Mouse (Mus musculus) heart, embryonic 11.5 days (tissue): ENCODE measurements around the gene Shisal1. TPM values are rescaled to one million over a fixed set of nuclear protein-coding genes. Genes with fewer than 3 reads are reported as not detected.

Experiments
- ATAC-seq: fragments of 200-750 bp; cut with Nextera tagmentation; replicated peaks from 2 replicates; pipeline ENCODE4 v1.8.0; 2017; ENCODE audit warnings: moderate library complexity; ENCODE audit not compliant: insufficient number of reproducible peaks, low FRiP score, low TSS enrichment
- H3K27ac ChIP-seq: fragments of 300-500 bp; sonication (generic); 2 replicates; pipeline ENCODE4 v1.5.1; 2014; ENCODE audit warnings: mild to moderate bottlenecking, low read depth, low read length
- H3K27me3 ChIP-seq: fragments of 300-500 bp; sonication (generic); 2 replicates; pipeline ENCODE4 v1.6.1; 2014; ENCODE audit warnings: mild to moderate bottlenecking, low read length, mixed read lengths; ENCODE audit not compliant: control insufficient read depth, insufficient read depth
- H3K36me3 ChIP-seq: fragments of 300-500 bp; sonication (generic); 2 replicates; pipeline ENCODE4 v1.6.1; 2014; ENCODE audit warnings: mild to moderate bottlenecking, low read length, moderate library complexity, mixed read lengths; ENCODE audit not compliant: control insufficient read depth, insufficient read depth
- H3K4me1 ChIP-seq: fragments of 300-500 bp; sonication (generic); 2 replicates; pipeline ENCODE4 v1.6.1; 2014; ENCODE audit warnings: low read length; ENCODE audit not compliant: control insufficient read depth, insufficient read depth
- H3K4me2 ChIP-seq: fragments of 300-500 bp; sonication (generic); 2 replicates; pipeline ENCODE4 v1.6.1; 2014; ENCODE audit warnings: mild to moderate bottlenecking, moderate library complexity
- H3K4me3 ChIP-seq: fragments of 300-500 bp; sonication (generic); 2 replicates; pipeline ENCODE4 v1.5.1; 2014; ENCODE audit warnings: low read depth, low read length
- H3K9ac ChIP-seq: fragments of 300-500 bp; sonication (generic); 2 replicates; pipeline ENCODE4 v1.6.1; 2014; ENCODE audit warnings: mild to moderate bottlenecking, low read depth, low read length, moderate library complexity
- H3K9me3 ChIP-seq: fragments of 300-500 bp; sonication (generic); replicated peaks from 2 replicates; pipeline ENCODE4 v1.6.1; 2016; ENCODE audit warnings: low read length; ENCODE audit not compliant: control insufficient read depth
- WGBS: fragments of 180-500 bp; shearing (Covaris S2); extraction: QIAGEN DNeasy Blood & Tissue Kit; methylation state at CpG from one replicate; pipeline ENCODE4 v1.1.7; 2014; ENCODE audit not compliant: insufficient replicate concordance; 5-methylcytosine and 5-hydroxymethylcytosine counted together
- polyA plus RNA-seq: library from polyadenylated mRNA; unstranded; fragments of >200 nt; fragmentation: Nextera tagmentation; extraction: Ambion mirVana; gene quantifications from 2 replicates; pipeline ENCODE4 v1.2.1, GENCODE M21; 2014

Shisal1 gene
- polyA plus RNA-seq, 1 experiment from 2014 or later: 0.34 TPM

DNA sequence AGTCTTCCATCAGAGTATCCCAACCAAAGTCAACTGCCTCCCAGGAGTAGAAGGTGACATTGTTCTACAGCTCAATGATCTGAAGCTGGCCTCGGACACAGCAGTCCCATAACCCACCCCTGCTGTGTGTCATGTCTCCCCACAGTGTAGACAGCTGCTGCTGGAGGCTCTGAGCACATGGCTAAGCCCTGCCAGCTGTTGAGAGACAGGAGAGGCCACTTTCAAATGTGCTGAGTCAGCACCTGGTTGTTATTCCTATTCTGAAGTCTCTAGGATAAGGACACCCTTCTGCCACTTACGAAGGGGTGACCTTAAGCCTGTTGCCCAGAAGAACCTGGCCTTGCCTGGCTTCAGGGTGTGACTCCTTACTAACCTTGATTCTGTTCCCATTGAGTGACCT is 14.5 kb upstream of the Shisal1 start:
- H3K27me3 ChIP-seq: peaks cover 5% of the 10 kb centered on the region; the same call in 1 of the 2 replicates
- H3K9ac ChIP-seq: no peak overlapping the region
- no peaks in the 10 kb centered on the region for H3K36me3 ChIP-seq
- no peak overlapping the region for H3K27ac ChIP-seq
- no peaks in the 10 kb centered on the region for H3K9me3 ChIP-seq
- H3K4me1 ChIP-seq: no peaks in the 10 kb centered on the region
- H3K4me2 ChIP-seq: no peak overlapping the region
- 65% methylated on average over 2 of the region's 2 CpGs for WGBS
- ATAC-seq: no peak
- H3K4me3 ChIP-seq: no peak overlapping the region

GRCm38 (mm10) chr15:84458983-84459382 is 12.1 kb upstream of the Shisal1 start:
- Histone ChIP-seq H3K36me3 (no peaks in the 10 kb centered on the region), H3K9ac (no peak overlapping the region), H3K4me2 (no peak overlapping the region), H3K4me3 (no peak overlapping the region), H3K4me1 (no peaks in the 10 kb centered on the region), H3K27ac (no peak overlapping the region), H3K9me3 (no peaks in the 10 kb centered on the region), H3K27me3 (no peaks in the 10 kb centered on the region)
- WGBS: 74% methylated on average over 6 of the region's 6 CpGs
- no peak for ATAC-seq

DNA sequence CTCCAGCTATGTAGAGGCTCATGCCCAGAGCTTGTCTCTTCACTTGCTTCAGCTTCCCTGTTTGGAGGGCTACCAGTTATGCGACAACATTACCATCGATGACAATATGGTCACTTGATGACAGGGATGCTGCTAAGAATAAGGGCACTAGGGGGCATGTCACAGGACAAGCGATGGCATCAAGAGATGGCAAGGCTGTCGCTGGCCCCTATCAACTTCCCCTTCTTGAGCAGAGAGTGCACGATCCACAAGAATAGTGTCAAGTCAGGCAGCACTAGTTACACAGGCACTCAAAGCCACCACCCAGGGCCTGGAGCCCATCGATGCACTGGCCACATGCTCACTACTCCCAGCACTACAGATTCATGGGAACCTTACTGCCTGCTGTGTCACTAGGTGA is 8.4 kb upstream of the Shisal1 start:
- 78% methylated on average over 6 of the region's 6 CpGs for WGBS
- H3K9me3 ChIP-seq: no peaks in the 10 kb centered on the region
- no peak overlapping the region for H3K27ac ChIP-seq
- ATAC-seq: no peak
- no peak overlapping the region for H3K9ac ChIP-seq
- H3K4me3 ChIP-seq: no peak overlapping the region
- no peak overlapping the region for H3K4me2 ChIP-seq
- peaks cover 9% of the 10 kb centered on the region for H3K4me1 ChIP-seq
- H3K27me3 ChIP-seq: peaks cover 12% of the 10 kb centered on the region; the same call in 1 of the 2 replicates
- H3K36me3 ChIP-seq: no peaks in the 10 kb centered on the region

DNA sequence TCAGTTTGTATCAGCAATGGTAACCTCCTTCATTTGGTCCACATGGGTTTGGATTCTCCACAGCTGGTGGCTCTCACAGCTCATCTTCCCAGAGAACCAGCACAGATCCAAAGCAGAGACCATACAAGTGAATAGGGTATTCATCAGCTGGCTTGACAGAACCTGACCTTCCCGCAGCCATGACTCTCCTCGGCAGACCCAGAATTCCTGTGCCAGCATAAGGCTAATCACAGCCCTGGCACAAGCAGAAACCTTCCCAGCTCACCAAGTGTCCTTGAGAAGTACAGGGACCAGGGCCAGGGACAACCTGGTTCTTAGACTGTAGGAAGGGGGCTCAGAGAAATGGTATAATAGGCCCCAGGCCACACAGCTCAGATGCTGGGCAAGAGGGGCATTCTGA is 6.2 kb upstream of the Shisal1 start:
- ATAC-seq: no peak
- Histone ChIP-seq H3K36me3 (no peaks in the 10 kb centered on the region), H3K9ac (no peak overlapping the region), H3K9me3 (no peaks in the 10 kb centered on the region), H3K4me3 (no peak overlapping the region), H3K27me3 (peaks cover 24% of the 10 kb centered on the region), H3K4me2 (no peak overlapping the region), H3K27ac (no peak overlapping the region), H3K4me1 (peaks cover 11% of the 10 kb centered on the region)
- 87% methylated on average over 2 of the region's 2 CpGs for WGBS

- Histone ChIP-seq H3K9ac (peak overlapping the region; percentile 50), H3K27me3 (peaks cover 45% of the 10 kb centered on the region), H3K9me3 (no peaks in the 10 kb centered on the region), H3K4me3 (peak overlapping the region; percentile 28), H3K36me3 (no peaks in the 10 kb centered on the region), H3K4me2 (peak overlapping the region; percentile 62), H3K27ac (peak overlapping the region; percentile 24), H3K4me1 (peaks cover 15% of the 10 kb centered on the region)
- 2% methylated on average over 21 of the region's 21 CpGs for WGBS
- ATAC-seq: no peak
These were observed 3.7 kb upstream of the Shisal1 start for GRCm38 (mm10) chr15:84450441-84451183.

DNA sequence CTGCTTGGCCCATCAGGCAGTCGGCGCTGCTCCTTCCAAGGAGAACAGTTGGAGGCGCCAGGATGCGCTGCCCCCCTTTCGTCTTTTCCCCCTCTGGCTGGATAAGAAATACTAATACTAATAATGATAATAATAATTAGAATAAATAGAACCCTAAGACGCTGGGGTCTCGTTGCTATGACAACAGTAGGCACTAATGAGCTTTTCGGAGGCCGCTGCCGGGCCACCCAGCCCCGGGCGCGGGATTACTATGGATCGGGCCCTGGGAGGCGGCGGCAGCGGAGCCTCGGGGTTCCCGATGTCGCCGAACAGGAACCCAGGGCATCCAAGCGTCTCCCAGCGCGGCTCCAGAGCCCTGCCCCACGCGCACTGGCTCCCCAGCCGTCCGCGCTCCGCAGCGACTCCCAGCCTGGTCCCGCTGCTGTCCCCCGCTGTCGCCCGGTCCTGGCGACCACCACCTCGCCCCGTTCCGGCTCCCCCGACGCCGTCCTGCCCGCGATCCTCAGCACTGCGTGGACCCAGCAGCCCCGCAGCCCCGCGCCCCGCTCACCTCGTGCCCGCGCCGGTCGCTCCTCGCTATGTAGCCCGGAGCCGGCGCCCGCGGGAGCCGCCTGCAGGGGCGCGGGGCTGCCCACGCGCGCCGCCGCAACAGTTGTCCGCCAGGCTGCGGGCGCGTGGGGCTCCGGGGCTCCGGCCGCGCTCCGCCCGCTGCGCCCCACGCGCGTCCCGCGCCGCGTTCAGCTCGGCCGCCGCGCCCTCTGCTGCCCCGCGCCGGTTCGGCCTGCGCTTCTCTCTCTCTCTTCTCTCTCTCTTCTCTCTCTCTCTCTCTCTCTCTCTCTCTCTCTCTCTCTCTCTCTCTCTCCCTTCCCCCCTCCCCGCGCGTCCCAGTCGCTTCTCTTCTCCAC is 833 bp downstream of the Shisal1 start:
- Histone ChIP-seq H3K4me3 (peak overlapping the region; percentile 59), H3K36me3 (no peaks in the 10 kb centered on the region), H3K9ac (peak overlapping the region; percentile 43), H3K9me3 (no peaks in the 10 kb centered on the region), H3K27ac (no peak overlapping the region), H3K4me2 (peak overlapping the region; percentile 92), H3K4me1 (peaks cover 12% of the 10 kb centered on the region), H3K27me3 (peaks cover 69% of the 10 kb centered on the region)
- ATAC-seq: no peak
- 1% methylated on average over 67 of the region's 99 CpGs for WGBS

- Histone ChIP-seq H3K4me1 (peaks cover 4% of the 10 kb centered on the region; the same call in 1 of the 2 replicates), H3K36me3 (no peaks in the 10 kb centered on the region), H3K27me3 (peaks cover 82% of the 10 kb centered on the region), H3K27ac (no peak overlapping the region), H3K4me2 (no peak overlapping the region), H3K9ac (no peak overlapping the region), H3K9me3 (no peaks in the 10 kb centered on the region), H3K4me3 (no peak overlapping the region)
- ATAC-seq: no peak
- WGBS: 27% methylated on average over 7 of the region's 7 CpGs
These were observed 2.7 kb downstream of the Shisal1 start for GRCm38 (mm10) chr15:84444181-84444580.

GRCm38 (mm10) chr15:84443631-84444030 is 3.3 kb downstream of the Shisal1 start:
- H3K4me2 ChIP-seq: no peak overlapping the region
- peaks cover 81% of the 10 kb centered on the region for H3K27me3 ChIP-seq
- ATAC-seq: no peak
- peaks cover 4% of the 10 kb centered on the region; the same call in 1 of the 2 replicates for H3K4me1 ChIP-seq
- H3K4me3 ChIP-seq: no peak overlapping the region
- H3K36me3 ChIP-seq: no peaks in the 10 kb centered on the region
- no peak overlapping the region for H3K9ac ChIP-seq
- no peaks in the 10 kb centered on the region for H3K9me3 ChIP-seq
- 54% methylated on average over 10 of the region's 10 CpGs for WGBS
- no peak overlapping the region for H3K27ac ChIP-seq
